Mouse (Mus musculus): Measurements from ENCODE around the gene Doxl2.

- no peak for TF ChIP-seq POLR2A (IDR thresholded peaks at IDR 0.05; ENCODE audit: control insufficient read depth, extremely low read depth, insufficient read depth, low read length, poor library complexity)
- no peak for TF ChIP-seq CTCF (IDR thresholded peaks at IDR 0.05; ENCODE audit: borderline replicate concordance, control insufficient read depth, extremely low read depth, insufficient read depth, low read length, poor library complexity)
Measured at GRCm38 (mm10) chr6:48956785-48957184, 18.0 kb upstream of the Doxl2 start.
